Mouse (Mus musculus): ENCODE measurements around the gene Tsc22d1. TPM values are rescaled to one million over a fixed set of nuclear protein-coding genes. Genes with fewer than 3 reads are reported as not detected.
A peak's percentile ranks its signal among the peaks of the same experiment; 100 is the strongest.

The Tsc22d1 gene
- total and polyA plus RNA-seq, 2 experiments from 2014 or later = 574 to 603 TPM

GRCm38 (mm10) chr14:76478616-76479015, 63.9 kb downstream of the Tsc22d1 start:
- Histone ChIP-seq H3K27me3 (ENCODE audit: insufficient read depth, low read length) (no peaks in the 10 kb centered on the region), H3K27ac (ENCODE audit: low read depth, low read length) (no peak overlapping the region), H3K4me3 (ENCODE audit: low read depth, low read length) (no peak overlapping the region), H3K4me2 (ENCODE audit: low read depth, low read length, poor library complexity, severe bottlenecking) (no peak overlapping the region), H3K36me3 (ENCODE audit: insufficient read depth, low read length) (no peaks in the 10 kb centered on the region), H3K9me3 (ENCODE audit: low read length) (no peaks in the 10 kb centered on the region), H3K9ac (replicated peaks; ENCODE audit: low read length, poor library complexity, severe bottlenecking) (no peak overlapping the region), H3K4me1 (ENCODE audit: insufficient read depth, low read length) (no peaks in the 10 kb centered on the region)
- DNase-seq (ENCODE audit: low spot score) = no peak
- no peak for TF ChIP-seq CTCF (IDR thresholded peaks at IDR 0.05)
- ATAC-seq (ENCODE audit: low FRiP score) = no peak
- 43% methylated on average over 6 of the region's 6 CpGs for WGBS

- no peak overlapping the region for H3K4me3 ChIP-seq (ENCODE audit: low read depth, low read length)
- H3K4me1 ChIP-seq (ENCODE audit: insufficient read depth, low read length) = no peaks in the 10 kb centered on the region
- H3K27me3 ChIP-seq (ENCODE audit: insufficient read depth, low read length) = no peaks in the 10 kb centered on the region
- DNase-seq (ENCODE audit: low spot score) = peak; percentile 79
- no peak for ATAC-seq (ENCODE audit: low FRiP score)
- no peaks in the 10 kb centered on the region for H3K9me3 ChIP-seq (ENCODE audit: low read length)
- no peak overlapping the region for H3K9ac ChIP-seq (replicated peaks; ENCODE audit: low read length, poor library complexity, severe bottlenecking)
- no peaks in the 10 kb centered on the region for H3K36me3 ChIP-seq (ENCODE audit: insufficient read depth, low read length)
- no peak overlapping the region for H3K4me2 ChIP-seq (ENCODE audit: low read depth, low read length, poor library complexity, severe bottlenecking)
- no peak overlapping the region for H3K27ac ChIP-seq (ENCODE audit: low read depth, low read length)
- TF ChIP-seq CTCF (IDR thresholded peaks at IDR 0.05) = peak; percentile 89
- WGBS = 39% methylated on average over 6 of the region's 6 CpGs
Observed at GRCm38 (mm10) chr14:76479867-76480266, 65.1 kb downstream of the Tsc22d1 start.

GRCm38 (mm10) chr14:76480507-76480906, 65.7 kb downstream of the Tsc22d1 start:
- no peak overlapping the region for H3K4me2 ChIP-seq (ENCODE audit: low read depth, low read length, poor library complexity, severe bottlenecking)
- H3K27me3 ChIP-seq (ENCODE audit: insufficient read depth, low read length) = no peaks in the 10 kb centered on the region
- no peak for ATAC-seq (ENCODE audit: low FRiP score)
- H3K9ac ChIP-seq (replicated peaks; ENCODE audit: low read length, poor library complexity, severe bottlenecking) = no peak overlapping the region
- no peaks in the 10 kb centered on the region for H3K36me3 ChIP-seq (ENCODE audit: insufficient read depth, low read length)
- TF ChIP-seq CTCF (IDR thresholded peaks at IDR 0.05) = no peak
- H3K27ac ChIP-seq (ENCODE audit: low read depth, low read length) = no peak overlapping the region
- 93% methylated on average over 11 of the region's 11 CpGs for WGBS
- DNase-seq (ENCODE audit: low spot score) = no peak
- no peak overlapping the region for H3K4me3 ChIP-seq (ENCODE audit: low read depth, low read length)
- H3K9me3 ChIP-seq (ENCODE audit: low read length) = no peaks in the 10 kb centered on the region
- H3K4me1 ChIP-seq (ENCODE audit: insufficient read depth, low read length) = no peaks in the 10 kb centered on the region

- H3K4me1 ChIP-seq (ENCODE audit: insufficient read depth, low read length) = no peaks in the 10 kb centered on the region; the same call in 1 of the 2 replicates
- no peak overlapping the region for H3K9ac ChIP-seq (replicated peaks; ENCODE audit: low read length, poor library complexity, severe bottlenecking)
- no peak overlapping the region for H3K4me3 ChIP-seq (ENCODE audit: low read depth, low read length)
- WGBS = 100% methylated on average over 1 of the region's 1 CpGs
- ATAC-seq (ENCODE audit: low FRiP score) (no peak), DNase-seq (ENCODE audit: low spot score) (no peak)
- no peak overlapping the region for H3K4me2 ChIP-seq (ENCODE audit: low read depth, low read length, poor library complexity, severe bottlenecking)
- H3K9me3 ChIP-seq (ENCODE audit: low read length) = no peaks in the 10 kb centered on the region
- no peaks in the 10 kb centered on the region for H3K36me3 ChIP-seq (ENCODE audit: insufficient read depth, low read length)
- no peak for TF ChIP-seq CTCF (IDR thresholded peaks at IDR 0.05)
- H3K27me3 ChIP-seq (ENCODE audit: insufficient read depth, low read length) = no peaks in the 10 kb centered on the region
- H3K27ac ChIP-seq (ENCODE audit: low read depth, low read length) = no peak overlapping the region
Observed at GRCm38 (mm10) chr14:76483701-76484100, 68.9 kb downstream of the Tsc22d1 start.

- no peak overlapping the region for H3K9ac ChIP-seq (replicated peaks; ENCODE audit: low read length, poor library complexity, severe bottlenecking)
- no peaks in the 10 kb centered on the region for H3K27me3 ChIP-seq (ENCODE audit: insufficient read depth, low read length)
- DNase-seq (ENCODE audit: low spot score) (no peak), ATAC-seq (ENCODE audit: low FRiP score) (no peak)
- no peaks in the 10 kb centered on the region for H3K36me3 ChIP-seq (ENCODE audit: insufficient read depth, low read length)
- H3K4me3 ChIP-seq (ENCODE audit: low read depth, low read length) = no peak overlapping the region
- no peaks in the 10 kb centered on the region; the same call in 1 of the 2 replicates for H3K4me1 ChIP-seq (ENCODE audit: insufficient read depth, low read length)
- no peaks in the 10 kb centered on the region for H3K9me3 ChIP-seq (ENCODE audit: low read length)
- no peak for TF ChIP-seq CTCF (IDR thresholded peaks at IDR 0.05)
- 89% methylated on average over 16 of the region's 16 CpGs for WGBS
- no peak overlapping the region for H3K27ac ChIP-seq (ENCODE audit: low read depth, low read length)
- H3K4me2 ChIP-seq (ENCODE audit: low read depth, low read length, poor library complexity, severe bottlenecking) = no peak overlapping the region
Observed at GRCm38 (mm10) chr14:76487609-76488008, 72.8 kb downstream of the Tsc22d1 start.

- TF ChIP-seq CTCF (IDR thresholded peaks at IDR 0.05) = peak; percentile 64
- H3K9ac ChIP-seq (replicated peaks; ENCODE audit: low read length, poor library complexity, severe bottlenecking) = no peak overlapping the region
Observed at GRCm38 (mm10) chr14:76488101-76489044, 73.6 kb downstream of the Tsc22d1 start.

More at GRCm38 (mm10) chr14:76488101-76489044, 73.6 kb downstream of the Tsc22d1 start:
- H3K27ac ChIP-seq (ENCODE audit: low read depth, low read length) = peak overlapping the region; percentile 43
- H3K36me3 ChIP-seq (ENCODE audit: insufficient read depth, low read length) = no peaks in the 10 kb centered on the region
- ATAC-seq (ENCODE audit: low FRiP score) (no peak), DNase-seq (ENCODE audit: low spot score) (peak; percentile 55)
- H3K27me3 ChIP-seq (ENCODE audit: insufficient read depth, low read length) = no peaks in the 10 kb centered on the region
- H3K9me3 ChIP-seq (ENCODE audit: low read length) = no peaks in the 10 kb centered on the region
- H3K4me3 ChIP-seq (ENCODE audit: low read depth, low read length) = no peak overlapping the region
- 76% methylated on average over 18 of the region's 18 CpGs for WGBS
- H3K4me2 ChIP-seq (ENCODE audit: low read depth, low read length, poor library complexity, severe bottlenecking) = no peak overlapping the region
- H3K4me1 ChIP-seq (ENCODE audit: insufficient read depth, low read length) = no peaks in the 10 kb centered on the region; the same call in 1 of the 2 replicates

All from midbrain, postnatal 0 days (tissue).